Mouse (Mus musculus) cerebellum, postnatal 10 days (tissue): ENCODE data around the gene Ucp3.

Experiments used
- DNase-seq, 2 experiments: peaks; one replicate each; pipeline ENCODE4 v3.0.0; 2021; ENCODE audit warnings: mixed read lengths in 2 of 2

Ucp3 gene

GRCm38 (mm10) chr7:100501027-100501843 lies 28.4 kb downstream of the Ucp3 start:
- no peak for DNase-seq

- DNase-seq = no peak
Observed at GRCm38 (mm10) chr7:100501844-100502373, 29.1 kb downstream of the Ucp3 start.

GRCm38 (mm10) chr7:100502374-100502922 lies 29.7 kb downstream of the Ucp3 start:
- DNase-seq = no peak

GRCm38 (mm10) chr7:100503076-100503475 lies 30.3 kb downstream of the Ucp3 start:
- DNase-seq = no peak

- no peak for DNase-seq
Observed at GRCm38 (mm10) chr7:100504740-100505487, 32.1 kb downstream of the Ucp3 start.

GRCm38 (mm10) chr7:100506494-100506893 lies 33.7 kb downstream of the Ucp3 start:
- DNase-seq = no peak

- no peak for DNase-seq
Observed at GRCm38 (mm10) chr7:100508670-100509069, 35.9 kb downstream of the Ucp3 start.

GRCm38 (mm10) chr7:100511602-100512001 lies 38.8 kb downstream of the Ucp3 start:
- no peak for DNase-seq

GRCm38 (mm10) chr7:100514573-100514972 lies 41.8 kb downstream of the Ucp3 start, which contains the start of gene Dnajb13:
Dnajb13 (minus strand) TSS chr7:100514960.
- DNase-seq = no peak

- DNase-seq = no peak
Observed at GRCm38 (mm10) chr7:100520204-100520603, 47.4 kb downstream of the Ucp3 start.

GRCm38 (mm10) chr7:100520663-100521285 lies 48.0 kb downstream of the Ucp3 start:
- peak; percentile 92 to 94 for DNase-seq

GRCm38 (mm10) chr7:100522222-100522621 lies 49.4 kb downstream of the Ucp3 start:
- no peak for DNase-seq

- no peak for DNase-seq
Observed at GRCm38 (mm10) chr7:100524669-100525068, 51.9 kb downstream of the Ucp3 start.

- no peak for DNase-seq
Observed at GRCm38 (mm10) chr7:100530766-100531165, 58.0 kb downstream of the Ucp3 start.

GRCm38 (mm10) chr7:100533503-100533902 lies 60.7 kb downstream of the Ucp3 start:
- DNase-seq = no peak

- DNase-seq = no peak
Observed at GRCm38 (mm10) chr7:100534216-100534615, 61.4 kb downstream of the Ucp3 start.

GRCm38 (mm10) chr7:100535831-100536230 lies 63.0 kb downstream of the Ucp3 start:
- no peak for DNase-seq
